Mouse (Mus musculus) forebrain, postnatal 0 days (tissue): ENCODE results near the gene Oasl2. TPM values are rescaled to one million over a fixed set of nuclear protein-coding genes. Genes with fewer than 3 reads are reported as not detected.
"Not testable (repeated sequence)": the region's sequence is repeated elsewhere in the genome, so short reads cannot be mapped to it uniquely, and the experiment has no call there.

ENCODE experiments used
- ATAC-seq: fragments of 200-750 bp; cut with Nextera tagmentation; 2 replicates; pipeline ENCODE4 v1.8.0; 2017; ENCODE audit warnings: mild to moderate bottlenecking, moderate library complexity
- DNase-seq: peaks from one replicate; pipeline ENCODE4 v3.0.0-alpha.2; 2015
- H3K27ac ChIP-seq: fragments of 300-500 bp; sonication (generic); 2 replicates; pipeline ENCODE4 v1.5.1; 2014; ENCODE audit warnings: low read depth, mild to moderate bottlenecking, antibody characterized with exemption, low read length, moderate library complexity, mixed read lengths
- H3K27me3 ChIP-seq: fragments of 300-500 bp; sonication (generic); 2 replicates; pipeline ENCODE4 v1.6.1; 2014; ENCODE audit warnings: mild to moderate bottlenecking, low read length, mixed read lengths; ENCODE audit not compliant: insufficient read depth
- H3K36me3 ChIP-seq: fragments of 300-500 bp; sonication (generic); 2 replicates; pipeline ENCODE4 v1.6.1; 2014; ENCODE audit warnings: mild to moderate bottlenecking, moderate library complexity; ENCODE audit not compliant: insufficient read depth
- H3K4me1 ChIP-seq: fragments of 300-500 bp; sonication (generic); 2 replicates; pipeline ENCODE4 v1.6.1; 2014; ENCODE audit warnings: antibody characterized with exemption; ENCODE audit not compliant: insufficient read depth
- H3K4me2 ChIP-seq: fragments of 300-500 bp; sonication (generic); 2 replicates; pipeline ENCODE4 v1.6.1; 2014; ENCODE audit warnings: low read depth, mild to moderate bottlenecking, moderate library complexity
- H3K4me3 ChIP-seq: fragments of 300-500 bp; sonication (generic); 2 replicates; pipeline ENCODE4 v1.5.1; 2014; ENCODE audit warnings: low read depth, low read length, mixed read lengths
- H3K9ac ChIP-seq: fragments of 300-500 bp; sonication (generic); 2 replicates; pipeline ENCODE4 v1.6.1; 2014; ENCODE audit warnings: mild to moderate bottlenecking
- H3K9me3 ChIP-seq: fragments of 300-500 bp; sonication (generic); 2 replicates; pipeline ENCODE4 v1.6.1; 2016; ENCODE audit warnings: low read length
- CTCF ChIP-seq: sonication (generic); IDR thresholded peaks from 2 replicates; pipeline ENCODE4 v1.5.1; 2016; ENCODE audit warnings: antibody characterized with exemption, control low read depth, low read depth
- WGBS: fragments of 180-500 bp; shearing (Covaris S2); extraction: QIAGEN DNeasy Blood & Tissue Kit; methylation state at CpG from one replicate; pipeline ENCODE4 v1.1.7; 2014; 5-methylcytosine and 5-hydroxymethylcytosine counted together
- polyA plus RNA-seq: library from polyadenylated mRNA; unstranded; fragments of >200 nt; fragmentation: Nextera tagmentation; extraction: Ambion mirVana; gene quantifications from 2 replicates; pipeline ENCODE4 v1.2.1, GENCODE M21; 2015
- total RNA-seq: library from RNA; depleted of rRNA; stranded (reverse); fragments of >200 nt; gene quantifications from 2 replicates; pipeline ENCODE4 v1.2.3, GENCODE M21; 2014; rRNA removed

Gene Oasl2
- total RNA-seq (4.2 and 7.0 TPM in 2 replicates), polyA plus RNA-seq (4.2 and 4.8 TPM in 2 replicates)

GRCm38 (mm10) chr5:114896688-114897373, at the start of gene Oasl2:
Oasl2 (plus strand) TSS chr5:114896936.
- Histone ChIP-seq H3K27ac (no peak within 1 kb of the TSS), H3K27me3 (peaks cover 3% of the 10 kb centered on the region; the same call in 1 of the 2 replicates), H3K9me3 (no peaks in the 10 kb centered on the region), H3K4me2 (peak within 1 kb of the TSS; percentile 1), H3K4me1 (no peaks in the 10 kb centered on the region), H3K9ac (no peak within 1 kb of the TSS), H3K4me3 (no peak within 1 kb of the TSS), H3K36me3 (no peaks in the 10 kb centered on the region)
- no peak for TF ChIP-seq CTCF
- ATAC-seq (no peak), DNase-seq (no peak)
- 65% methylated on average over 13 of the region's 13 CpGs for WGBS

DNA sequence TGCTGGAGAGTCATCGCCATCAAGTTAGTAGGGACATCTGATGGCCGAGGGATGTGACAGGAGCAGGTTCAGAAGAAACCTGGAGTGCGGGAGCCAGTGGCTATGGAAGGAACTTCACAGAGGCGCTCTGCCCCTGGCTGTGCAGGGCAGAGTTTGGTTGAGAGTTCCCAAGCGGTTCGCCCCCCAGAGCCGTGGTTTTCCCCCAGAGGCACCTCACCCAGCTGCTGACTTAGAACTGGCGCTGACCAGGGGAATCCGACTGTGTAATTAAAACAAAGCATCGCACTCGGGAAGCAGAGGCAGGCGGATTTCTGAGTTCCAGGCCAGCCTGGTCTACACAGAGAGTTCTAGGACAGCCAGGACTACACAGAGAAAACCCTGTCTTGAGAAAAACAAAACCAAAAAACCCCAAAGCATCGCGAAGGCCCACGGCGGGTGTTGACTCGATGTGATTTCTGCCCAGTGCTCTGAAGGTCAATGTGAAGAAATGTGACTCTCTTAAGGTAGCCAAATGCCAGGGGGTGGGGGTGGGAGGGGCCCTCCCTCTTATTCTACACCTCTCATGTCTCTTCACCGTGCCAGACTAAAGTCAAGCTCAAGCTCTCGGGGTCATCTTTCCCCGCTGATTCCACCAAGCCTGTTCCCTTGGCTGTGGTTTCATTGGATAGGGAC, 45.0 kb upstream of the Oasl2 start:
- H3K27me3 ChIP-seq, result no peaks in the 10 kb centered on the region
- no peak overlapping the region for H3K4me3 ChIP-seq
- 89% methylated on average over 20 of the region's 20 CpGs for WGBS
- H3K4me2 ChIP-seq, result no peak overlapping the region
- no peaks in the 10 kb centered on the region for H3K36me3 ChIP-seq
- no peak for TF ChIP-seq CTCF
- H3K9ac ChIP-seq, result no peak overlapping the region
- no peak overlapping the region for H3K27ac ChIP-seq
- no peaks in the 10 kb centered on the region for H3K9me3 ChIP-seq
- no peaks in the 10 kb centered on the region for H3K4me1 ChIP-seq
- no peak for DNase-seq
- ATAC-seq, result no peak

DNA sequence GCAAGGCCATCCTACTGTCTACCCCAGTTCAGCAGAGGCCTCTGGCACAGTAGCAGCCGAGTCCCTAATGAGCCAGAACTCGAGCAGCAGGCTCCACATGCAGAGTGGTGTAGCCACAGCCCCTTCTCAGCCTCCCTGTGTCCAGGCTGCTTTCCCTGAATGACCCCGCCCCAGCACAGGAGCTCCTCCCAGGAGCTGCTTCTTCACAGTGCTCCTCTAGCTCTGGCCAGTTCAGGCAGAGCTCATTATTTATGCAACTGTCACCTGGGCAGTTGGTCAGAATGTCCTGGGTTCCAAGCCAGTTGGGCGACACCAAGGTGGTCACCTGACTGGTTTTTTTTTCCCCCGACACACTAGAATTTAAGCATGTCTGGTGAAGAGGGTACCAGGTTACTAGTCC, 43.4 kb upstream of the Oasl2 start, which contains the start of gene 4930519G04Rik:
Gene 4930519G04Rik, plus strand, starts transcription at position 301 of the 400 bp plus-strand sequence.
- not testable (repeated sequence) for H3K4me1 ChIP-seq, H3K9me3 ChIP-seq, DNase-seq, H3K4me2 ChIP-seq, H3K4me3 ChIP-seq, H3K9ac ChIP-seq, H3K27me3 ChIP-seq, ATAC-seq, H3K27ac ChIP-seq, H3K36me3 ChIP-seq
- 73% methylated on average over 3 of the region's 5 CpGs for WGBS

DNA sequence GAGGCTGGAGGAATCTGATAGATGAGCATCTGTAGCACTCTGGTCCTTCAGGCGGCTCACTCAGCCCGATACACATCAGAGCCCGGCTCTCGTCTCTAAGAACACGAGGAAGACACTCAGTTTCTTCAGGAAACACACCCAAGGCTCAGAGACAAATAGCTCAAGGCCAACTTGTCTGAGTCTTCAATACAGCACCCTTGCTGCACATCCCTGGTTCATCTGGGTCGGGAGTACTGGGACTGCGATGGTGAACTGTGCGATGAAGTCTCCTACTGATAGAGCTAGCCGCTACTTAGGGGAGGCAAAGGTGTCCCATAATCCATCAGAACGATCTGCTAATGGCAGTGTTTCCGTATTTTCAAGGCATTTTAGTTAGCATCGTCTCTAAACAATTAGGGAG, 38.2 kb upstream of the Oasl2 start, which contains the start of gene Gm9936:
Gene Gm9936, minus strand, starts transcription at position 101 of the 400 bp plus-strand sequence.
- H3K27ac ChIP-seq, result no peak within 1 kb of the TSS
- 85% methylated on average over 12 of the region's 12 CpGs for WGBS
- peak within 1 kb of the TSS; percentile 29 for H3K4me3 ChIP-seq
- no peaks in the 10 kb centered on the region for H3K9me3 ChIP-seq
- TF ChIP-seq CTCF, result no peak
- ATAC-seq, result no peak
- peak within 1 kb of the TSS; percentile 54 for H3K4me2 ChIP-seq
- 0 out of 2 replicates have a peak, but pooled peaks cover 3% of the 10 kb centered on the region for H3K4me1 ChIP-seq
- H3K36me3 ChIP-seq, result no peaks in the 10 kb centered on the region
- H3K27me3 ChIP-seq, result no peaks in the 10 kb centered on the region
- DNase-seq, result no peak
- peak within 1 kb of the TSS; percentile 43 for H3K9ac ChIP-seq

GRCm38 (mm10) chr5:114859253-114859652, 37.5 kb upstream of the Oasl2 start:
- DNase-seq (peak; percentile 93), ATAC-seq (peak; percentile 90)
- TF ChIP-seq CTCF, result peak; percentile 92
- WGBS, result 6% methylated on average over 18 of the region's 18 CpGs
- H3K4me3 ChIP-seq, result peak overlapping the region; percentile 29
- peak overlapping the region; percentile 54 for H3K4me2 ChIP-seq
- H3K9ac ChIP-seq, result peak overlapping the region; percentile 43
- no peaks in the 10 kb centered on the region for H3K27me3 ChIP-seq
- H3K9me3 ChIP-seq, result no peaks in the 10 kb centered on the region
- 0 out of 2 replicates have a peak, but pooled peaks cover 3% of the 10 kb centered on the region for H3K4me1 ChIP-seq
- no peaks in the 10 kb centered on the region for H3K36me3 ChIP-seq
- H3K27ac ChIP-seq, result no peak overlapping the region

DNA sequence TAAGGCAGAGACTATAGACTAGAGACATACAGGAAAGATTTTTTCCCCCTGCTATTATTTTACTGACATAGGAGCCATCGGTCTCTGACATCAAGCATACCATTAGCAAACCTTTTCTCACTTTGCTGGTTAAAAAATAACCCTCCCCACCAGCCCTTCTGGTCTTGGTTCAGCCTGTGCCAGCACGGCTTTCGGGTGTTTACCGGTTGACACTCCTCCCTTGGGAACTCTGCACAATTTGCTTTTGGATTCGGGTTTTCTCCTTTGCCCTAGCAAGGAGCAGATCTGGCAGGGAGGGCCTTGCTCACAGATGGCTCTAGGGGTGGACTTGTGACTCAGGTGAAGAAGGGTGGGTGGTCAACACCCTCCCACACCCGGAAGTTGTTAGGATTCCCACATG, 35.0 kb upstream of the Oasl2 start:
- no peak overlapping the region for H3K4me2 ChIP-seq
- 72% methylated on average over 6 of the region's 6 CpGs for WGBS
- DNase-seq, result no peak

DNA sequence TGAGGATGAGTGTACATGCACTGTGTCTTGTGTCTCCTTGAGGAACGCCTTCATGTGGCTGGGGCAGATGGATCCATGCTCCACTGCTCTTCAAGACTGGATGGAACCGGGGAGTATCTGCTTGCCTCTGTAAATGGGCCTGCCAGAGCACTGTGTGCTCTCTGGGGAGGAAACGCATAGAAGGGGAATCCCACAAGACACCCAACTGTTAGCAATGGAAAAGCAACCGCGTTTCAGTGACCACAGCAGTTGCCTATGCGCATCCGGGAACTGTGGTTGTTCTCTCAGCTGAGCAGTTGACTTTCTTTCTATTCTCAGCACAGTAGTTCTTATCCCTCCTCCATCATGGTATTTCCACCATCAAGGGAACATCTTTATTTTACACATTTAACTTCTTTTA, 31.9 kb upstream of the Oasl2 start:
- no peak overlapping the region for H3K9ac ChIP-seq
- no peak for TF ChIP-seq CTCF
- peaks cover 9% of the 10 kb centered on the region for H3K9me3 ChIP-seq
- no peaks in the 10 kb centered on the region for H3K36me3 ChIP-seq
- DNase-seq (no peak), ATAC-seq (no peak)
- no peaks in the 10 kb centered on the region for H3K27me3 ChIP-seq
- no peak overlapping the region for H3K27ac ChIP-seq
- WGBS, result 83% methylated on average over 7 of the region's 7 CpGs
- no peak overlapping the region for H3K4me2 ChIP-seq
- no peak overlapping the region for H3K4me3 ChIP-seq
- no peaks in the 10 kb centered on the region for H3K4me1 ChIP-seq

More for the DNA sequence above, 35.0 kb upstream of the Oasl2 start:
- Histone ChIP-seq H3K27ac (no peak overlapping the region), H3K9ac (no peak overlapping the region), H3K27me3 (no peaks in the 10 kb centered on the region), H3K9me3 (no peaks in the 10 kb centered on the region), H3K36me3 (no peaks in the 10 kb centered on the region), H3K4me3 (no peak overlapping the region), H3K4me1 (0 out of 2 replicates have a peak, but pooled peaks cover 3% of the 10 kb centered on the region)
- TF ChIP-seq CTCF, result no peak
- ATAC-seq, result no peak
